Mouse (Mus musculus) liver, embryonic 12.5 days (tissue): ENCODE results near the gene Prpf19. TPM values are rescaled to one million over a fixed set of nuclear protein-coding genes. Genes with fewer than 3 reads are reported as not detected.
A peak's percentile ranks its signal among the peaks of the same experiment; 100 is the strongest.

Experiments
- ATAC-seq: fragments of 200-750 bp; cut with Nextera tagmentation; 2 replicates; pipeline ENCODE4 v1.8.0; 2017; ENCODE audit warnings: moderate number of reproducible peaks, mild to moderate bottlenecking, moderate library complexity
- H3K27ac ChIP-seq: fragments of 300-500 bp; sonication (generic); 2 replicates; pipeline ENCODE4 v1.5.1; 2016; ENCODE audit warnings: mild to moderate bottlenecking
- H3K27me3 ChIP-seq: fragments of 300-500 bp; sonication (generic); replicated peaks from 2 replicates; pipeline ENCODE4 v1.6.1; 2016; ENCODE audit warnings: mild to moderate bottlenecking, moderate library complexity
- H3K36me3 ChIP-seq: fragments of 300-500 bp; sonication (generic); 2 replicates; pipeline ENCODE4 v1.6.1; 2016; ENCODE audit warnings: mild to moderate bottlenecking, moderate library complexity
- H3K4me1 ChIP-seq: fragments of 300-500 bp; sonication (generic); 2 replicates; pipeline ENCODE4 v1.6.1; 2016
- H3K4me2 ChIP-seq: fragments of 300-500 bp; sonication (generic); 2 replicates; pipeline ENCODE4 v1.6.1; 2016; ENCODE audit warnings: mild to moderate bottlenecking, moderate library complexity
- H3K4me3 ChIP-seq: fragments of 300-500 bp; sonication (generic); 2 replicates; pipeline ENCODE4 v1.5.1; 2016; ENCODE audit warnings: mild to moderate bottlenecking, moderate library complexity
- H3K9ac ChIP-seq: fragments of 300-500 bp; sonication (generic); 2 replicates; pipeline ENCODE4 v1.6.1; 2016; ENCODE audit warnings: mild to moderate bottlenecking, moderate library complexity
- H3K9me3 ChIP-seq: fragments of 300-500 bp; sonication (generic); replicated peaks from 2 replicates; pipeline ENCODE4 v1.6.1; 2016; ENCODE audit warnings: mild to moderate bottlenecking, moderate library complexity
- WGBS: fragments of 180-500 bp; shearing (Covaris S2); methylation state at CpG from one replicate; pipeline ENCODE4 v1.1.7; 2016; ENCODE audit not compliant: insufficient replicate concordance; 5-methylcytosine and 5-hydroxymethylcytosine counted together
- polyA plus RNA-seq: library from polyadenylated mRNA; unstranded; fragments of >200 nt; fragmentation: Nextera tagmentation; extraction: Ambion mirVana; gene quantifications from 2 replicates; pipeline ENCODE4 v1.2.1, GENCODE M21; 2016

Gene Prpf19
- polyA plus RNA-seq, 1 experiment from 2014 or later = 25.6 TPM

DNA sequence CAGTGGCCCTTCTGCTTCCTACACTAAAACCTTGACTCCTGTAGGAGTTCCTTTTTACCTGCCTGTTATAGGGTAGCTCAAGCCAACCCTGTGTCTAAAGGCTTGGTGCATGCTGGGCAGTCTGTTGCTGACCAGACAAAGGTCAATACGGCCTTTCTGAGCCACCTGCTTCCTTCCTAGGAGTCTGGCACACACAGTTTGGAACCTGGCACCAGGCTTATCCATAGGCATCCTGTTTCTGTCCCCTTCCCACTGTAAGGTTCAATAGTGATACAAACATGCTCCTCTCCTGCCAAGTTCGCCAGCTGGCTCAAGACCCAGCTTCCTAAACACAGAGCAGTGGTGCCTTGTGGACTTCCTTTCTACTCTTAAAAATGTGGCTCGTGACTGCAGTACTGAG is 51.5 kb downstream of the Prpf19 start:
- no peak for ATAC-seq
- Histone ChIP-seq H3K4me3 (peak overlapping the region; percentile 76), H3K4me2 (peak overlapping the region; percentile 88), H3K9ac (peak overlapping the region; percentile 87), H3K36me3 (peaks cover 53% of the 10 kb centered on the region), H3K4me1 (peaks cover 45% of the 10 kb centered on the region), H3K27me3 (no peaks in the 10 kb centered on the region), H3K27ac (no peak overlapping the region), H3K9me3 (no peaks in the 10 kb centered on the region)
- 64% methylated on average over 3 of the region's 3 CpGs for WGBS

DNA sequence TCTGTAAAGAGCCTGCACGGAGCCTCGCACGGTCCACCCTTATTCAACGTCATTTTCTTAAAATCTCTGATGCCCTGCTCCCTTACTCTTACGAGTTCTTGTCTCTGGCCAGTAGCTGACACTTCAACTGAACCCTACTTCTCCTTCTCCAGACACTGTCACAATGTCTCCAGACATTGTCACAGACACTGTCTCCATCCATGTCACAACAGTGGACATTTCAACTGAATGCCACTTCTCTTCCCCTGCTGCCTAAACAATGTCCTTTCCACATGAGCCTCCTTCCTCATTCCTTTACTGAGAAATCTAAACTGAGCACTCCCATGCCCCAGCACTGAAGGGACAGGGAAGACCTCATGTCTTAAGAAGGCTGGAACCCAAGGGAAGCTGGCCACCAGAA is 52.2 kb downstream of the Prpf19 start:
- Histone ChIP-seq H3K9me3 (no peaks in the 10 kb centered on the region), H3K4me1 (peaks cover 45% of the 10 kb centered on the region), H3K27ac (no peak overlapping the region), H3K36me3 (peaks cover 46% of the 10 kb centered on the region), H3K27me3 (no peaks in the 10 kb centered on the region; the same call in 1 of the 2 replicates), H3K4me3 (peak overlapping the region; percentile 76), H3K9ac (peak overlapping the region; percentile 87), H3K4me2 (peak overlapping the region; percentile 88)
- 74% methylated on average over 5 of the region's 5 CpGs for WGBS
- no peak for ATAC-seq

- Histone ChIP-seq H3K9me3 (no peaks in the 10 kb centered on the region), H3K36me3 (peaks cover 34% of the 10 kb centered on the region), H3K27me3 (peaks cover 6% of the 10 kb centered on the region; the same call in 1 of the 2 replicates), H3K9ac (peak overlapping the region; percentile 87), H3K4me2 (peak overlapping the region; percentile 88), H3K4me3 (peak overlapping the region; percentile 76), H3K27ac (peak overlapping the region; percentile 2; the same call in 1 of the 2 replicates), H3K4me1 (peaks cover 48% of the 10 kb centered on the region)
- under 1% methylated on average over 20 of the region's 20 CpGs for WGBS
- peak; percentile 1; the same call in 1 of the 2 replicates for ATAC-seq
Observed at GRCm38 (mm10) chr19:10948416-10948815, 53.4 kb downstream of the Prpf19 start.

DNA sequence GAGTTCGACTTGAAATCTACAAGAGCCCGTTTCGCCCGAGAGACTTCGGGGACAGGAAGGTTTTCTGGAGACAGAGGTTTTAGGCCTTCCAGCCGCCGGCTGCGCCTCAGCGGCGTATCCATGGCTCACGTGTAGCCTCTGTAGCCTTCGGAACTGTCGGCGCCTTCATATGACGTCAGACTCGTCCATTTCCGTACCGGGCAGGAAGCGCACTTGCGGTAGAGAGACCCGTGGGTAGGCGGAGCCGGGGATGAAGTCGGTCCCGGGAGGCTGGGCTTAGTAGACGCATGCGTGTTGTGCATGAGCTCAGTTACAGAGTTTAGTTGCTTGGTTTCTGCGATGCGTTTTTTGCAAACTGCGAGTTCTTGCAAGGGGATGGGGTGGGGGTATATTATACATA is 54.1 kb downstream of the Prpf19 start, which contains the start of gene Ccdc86:
TSS of gene Ccdc86 (minus strand) at position 155 of the 400 bp plus-strand sequence.
- peak within 1 kb of the TSS; percentile 88 for H3K4me2 ChIP-seq

DNA sequence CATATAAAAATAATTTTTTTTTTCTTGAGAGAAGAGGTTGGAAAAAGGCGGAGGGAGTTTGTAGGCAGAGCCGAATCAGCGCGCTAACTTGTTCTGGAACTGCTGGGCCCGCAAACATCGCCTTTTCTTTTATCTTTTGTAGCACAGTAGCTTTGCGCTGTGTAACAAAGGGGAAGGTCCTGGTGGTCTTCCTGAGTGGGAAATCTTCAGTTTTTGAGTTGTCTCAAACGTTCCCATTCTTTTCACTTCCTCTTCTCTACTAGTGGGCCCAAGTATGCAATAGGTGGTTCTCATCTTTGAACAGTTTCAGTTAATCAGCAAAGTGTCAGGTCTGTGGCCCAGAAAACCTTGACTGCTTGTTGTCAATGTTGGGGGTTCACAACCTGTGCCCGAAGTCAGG is 54.5 kb downstream of the Prpf19 start:
- 27% methylated on average over 9 of the region's 9 CpGs for WGBS
- Histone ChIP-seq H3K9ac (peak overlapping the region; percentile 48), H3K27ac (peak overlapping the region; percentile 72), H3K4me1 (peaks cover 48% of the 10 kb centered on the region), H3K4me3 (peak overlapping the region; percentile 76), H3K4me2 (peak overlapping the region; percentile 88), H3K9me3 (no peaks in the 10 kb centered on the region), H3K27me3 (peaks cover 12% of the 10 kb centered on the region), H3K36me3 (peaks cover 22% of the 10 kb centered on the region)
- 0 out of 2 replicates have a peak, but pooled peaks have one; percentile 6 for ATAC-seq

More for the DNA sequence above, 54.1 kb downstream of the Prpf19 start, which contains the start of gene Ccdc86:
- peak within 1 kb of the TSS; percentile 87 for H3K9ac ChIP-seq
- WGBS = 0% methylated on average over 30 of the region's 30 CpGs
- peak; percentile 96 for ATAC-seq
- peaks cover 27% of the 10 kb centered on the region for H3K36me3 ChIP-seq
- H3K4me1 ChIP-seq = peaks cover 48% of the 10 kb centered on the region
- H3K27me3 ChIP-seq = peaks cover 11% of the 10 kb centered on the region
- peak within 1 kb of the TSS; percentile 76 for H3K4me3 ChIP-seq
- peak within 1 kb of the TSS; percentile 72 for H3K27ac ChIP-seq
- H3K9me3 ChIP-seq = no peaks in the 10 kb centered on the region

- Histone ChIP-seq H3K36me3 (no peaks in the 10 kb centered on the region), H3K4me2 (no peak overlapping the region), H3K4me3 (no peak overlapping the region), H3K9me3 (no peaks in the 10 kb centered on the region), H3K27ac (no peak overlapping the region), H3K4me1 (peaks cover 23% of the 10 kb centered on the region), H3K9ac (no peak overlapping the region), H3K27me3 (peaks cover 21% of the 10 kb centered on the region)
- 45% methylated on average over 11 of the region's 11 CpGs for WGBS
- no peak for ATAC-seq
Observed at GRCm38 (mm10) chr19:10952021-10952939, 57.2 kb downstream of the Prpf19 start.

Other genes starting within 250 kb of the Prpf19 start
- 0.08 TPM in 1 of 2 replicates, not detected in the other for gene Pga5, start 217.2 kb upstream of the Prpf19 start, polyA plus RNA-seq
- gene Vps37c, start 206.5 kb upstream of the Prpf19 start, polyA plus RNA-seq = 14.5 and 14.8 TPM in 2 replicates
- gene Cd5, start 156.2 kb upstream of the Prpf19 start, polyA plus RNA-seq = 0.24 TPM in 1 of 2 replicates, not detected in the other
- not detected in 2 replicates for gene Cd6, start 65.2 kb upstream of the Prpf19 start, polyA plus RNA-seq
- 1.0 and 1.2 TPM in 2 replicates for gene Slc15a3, start 55.5 kb upstream of the Prpf19 start, polyA plus RNA-seq
- gene Tmem132a, start 25.3 kb upstream of the Prpf19 start, polyA plus RNA-seq = 10.6 TPM in 2 replicates
- gene Tmem109, start 13.2 kb upstream of the Prpf19 start, polyA plus RNA-seq = 28.2 and 28.5 TPM in 2 replicates
- gene Zp1, start 25.4 kb downstream of the Prpf19 start, polyA plus RNA-seq = not detected in 2 replicates
- 0.05 and 0.06 TPM in 2 replicates for gene Ptgdr2, start 41.9 kb downstream of the Prpf19 start, polyA plus RNA-seq
- gene Ccdc86, start 54.0 kb downstream of the Prpf19 start, polyA plus RNA-seq = 31.9 and 32.9 TPM in 2 replicates
- not detected in 2 replicates for gene Ms4a10, start 79.4 kb downstream of the Prpf19 start, polyA plus RNA-seq
- gene Ms4a15, start 98.0 kb downstream of the Prpf19 start, polyA plus RNA-seq = not detected in 2 replicates
- gene Ms4a18, start 122.8 kb downstream of the Prpf19 start, polyA plus RNA-seq = not detected in 2 replicates
- not detected in 2 replicates for gene Ms4a8a, start 185.9 kb downstream of the Prpf19 start, polyA plus RNA-seq
- gene 1700017D01Rik, start 235.6 kb downstream of the Prpf19 start, polyA plus RNA-seq = not detected in 2 replicates